In genomic region chr14:31494975-31495455, GRCm38 (mm10) we compare ENCODE assay signal across 8 mouse cellular contexts. TPM values are rescaled to one million over a fixed set of nuclear protein-coding genes. Genes with fewer than 3 reads are reported as not detected.
DNase-seq lines count a peak whose midpoint lies in the region; ATAC-seq and TF ChIP-seq lines count a peak whose summit lies in the region.

Gene Mettl6 (minus strand): TSS chr14:31495040.

- peak within 1 kb of the TSS; percentile 76 for H3K4me3 ChIP-seq in hindbrain, embryonic 10.5 days
- peak within 1 kb of the TSS; percentile 88 for H3K4me3 ChIP-seq in lung, postnatal 0 days (ENCODE audit: low read depth, low read length)

- H3K4me2 ChIP-seq in lung, postnatal 0 days (replicated peaks; ENCODE audit: low read depth, low read length): peak within 1 kb of the TSS; percentile 80

- H3K27me3 ChIP-seq in hindbrain, embryonic 10.5 days (ENCODE audit: insufficient read depth, poor library complexity, severe bottlenecking): no peaks in the 10 kb centered on the region
- no peaks in the 10 kb centered on the region for H3K27me3 ChIP-seq in lung, postnatal 0 days (replicated peaks; ENCODE audit: insufficient read depth, low read length)

- DNase-seq in MEL-GATA-1-ER (ENCODE audit: extremely low read depth, low read depth): peak; percentile 88
- DNase-seq in cerebellum, adult 8-10 months: peak; percentile 84
- peak; percentile 91 for DNase-seq in hindbrain, embryonic 10.5 days (ENCODE audit: low spot score)
- peak; percentile 91 for DNase-seq in layer of hippocampus, adult 9-11 months
- peak; percentile 97 for DNase-seq in lung, postnatal 0 days (ENCODE audit: low spot score)
- DNase-seq in ovary, postnatal 14 days (ENCODE audit: low spot score): peak; percentile 80
- DNase-seq in thymus, postnatal 14 days: peak; percentile 94

- TF ChIP-seq CTCF in lung, postnatal 0 days (IDR thresholded peaks at IDR 0.05): peak; percentile 33

- peaks cover 55% of the 10 kb centered on the region for H3K36me3 ChIP-seq in hindbrain, embryonic 10.5 days
- H3K36me3 ChIP-seq in lung, postnatal 0 days (ENCODE audit: insufficient read depth, low read length): peaks cover 17% of the 10 kb centered on the region; the same call in 1 of the 2 replicates

- peak within 1 kb of the TSS; percentile 96 for H3K27ac ChIP-seq in hindbrain, embryonic 10.5 days
- H3K27ac ChIP-seq in lung, postnatal 0 days (ENCODE audit: low read length): peak within 1 kb of the TSS; percentile 92

- ATAC-seq in frontal cortex, adult (ENCODE audit: low TSS enrichment): peak; percentile 99
- peak; percentile 97 for ATAC-seq in lung, postnatal 0 days

- H3K4me1 ChIP-seq in hindbrain, embryonic 10.5 days (replicated peaks): peaks cover 27% of the 10 kb centered on the region
- peaks cover 11% of the 10 kb centered on the region; the same call in 1 of the 2 replicates for H3K4me1 ChIP-seq in lung, postnatal 0 days (ENCODE audit: insufficient read depth, low read depth, low read length)

- H3K9me3 ChIP-seq in hindbrain, embryonic 10.5 days: no peaks in the 10 kb centered on the region
- H3K9me3 ChIP-seq in lung, postnatal 0 days (ENCODE audit: low read length): no peaks in the 10 kb centered on the region

- under 1% methylated on average over 49 of the region's 49 CpGs for WGBS in hindbrain, embryonic 10.5 days
- under 1% methylated on average over 45 of the region's 49 CpGs for WGBS in lung, postnatal 0 days

- TF ChIP-seq EP300 in lung, postnatal 0 days (IDR thresholded peaks at IDR 0.05): no peak; the same call in 1 of the 2 replicates

- H3K9ac ChIP-seq in lung, postnatal 0 days (replicated peaks; ENCODE audit: low read depth): peak within 1 kb of the TSS; percentile 92

RNA-seq across cellular contexts. Expression of gene Mettl6, which starts in this region (rescaled TPM):
- 62.3 and 80.7 TPM in 2 replicates for polyA plus RNA-seq in hindbrain, embryonic 10.5 days (2016; fragmentation: Nextera tagmentation; extraction: Ambion mirVana)
- polyA plus RNA-seq in lung, postnatal 0 days (2015; fragmentation: Nextera tagmentation; extraction: Ambion mirVana): 40.9 and 49.1 TPM in 2 replicates

Comparison
In these comparisons a context has a peak if more than half of its experiments do, and no peak if none do; other contexts are left out.
1. Peak in every context shown above with its lines: DNase-seq, ATAC-seq, H3K4me3 ChIP-seq and H3K27ac ChIP-seq.